Comparison of ENCODE assay signal across 1 mouse cellular context in the genomic region with DNA sequence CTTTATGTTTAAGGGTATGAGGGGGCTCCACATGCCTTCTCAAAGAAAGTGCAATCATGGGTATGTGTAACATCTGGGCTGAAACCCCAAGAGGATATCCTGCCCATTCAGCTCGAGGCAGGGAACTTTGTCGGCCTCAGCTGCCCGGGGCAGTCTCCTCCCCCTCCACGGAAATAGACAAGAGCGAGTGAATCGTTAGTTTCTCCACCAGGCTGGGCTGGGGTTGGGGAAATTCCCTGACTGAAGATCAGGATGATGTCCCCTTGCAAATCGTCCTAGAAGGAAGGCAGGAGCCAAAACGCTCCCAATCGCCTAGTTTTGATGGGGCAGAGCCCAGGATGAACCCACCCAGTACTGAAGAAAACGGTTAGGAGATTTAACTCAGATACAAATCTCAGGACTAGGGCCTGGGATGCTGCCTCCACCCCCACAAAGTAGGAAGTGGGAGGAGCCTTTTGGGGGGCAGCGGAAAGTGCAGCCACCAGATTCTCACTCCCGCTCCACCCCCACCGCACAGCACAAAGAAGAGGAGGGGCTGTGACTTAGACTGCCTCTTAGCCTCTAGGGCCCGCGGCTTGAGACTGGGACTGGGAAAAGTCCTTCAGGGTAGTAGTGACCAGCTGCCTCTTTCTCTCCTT.
TF ChIP-seq lines count a peak whose summit lies in the region.

No protein-coding gene starts in this region.

TF ChIP-seq in MEL, 35 proteins besides CTCF, POLR2A, EP300 and RAD21 (continued from another document):
- TF ChIP-seq HCFC1 (IDR thresholded peaks at IDR 0.05; ENCODE audit: low read depth, low read length): 0 out of 2 replicates have a peak, but pooled peaks have one; percentile 45
- no peak for TF ChIP-seq SMC3 (IDR thresholded peaks at IDR 0.05; ENCODE audit: low read depth, low read length)
- no peak for TF ChIP-seq BHLHE40 (IDR thresholded peaks at IDR 0.05; ENCODE audit: borderline replicate concordance, low read depth, low read length)
- no peak for TF ChIP-seq ZKSCAN1 (IDR thresholded peaks at IDR 0.05; ENCODE audit: low read depth, low read length)
- 0 out of 2 replicates have a peak, but pooled peaks have one; percentile 3 for TF ChIP-seq GATA1 (IDR thresholded peaks at IDR 0.05; ENCODE audit: low read depth, low read length)
- TF ChIP-seq RCOR1 (IDR thresholded peaks at IDR 0.05; ENCODE audit: low read depth, low read length): peak; percentile 64
- no peak for TF ChIP-seq CHD1 (IDR thresholded peaks at IDR 0.05; ENCODE audit: low read depth, low read length)
- peak; percentile 85; the same call in 1 of the 2 replicates for TF ChIP-seq MAZ (IDR thresholded peaks at IDR 0.05; ENCODE audit: low read depth, low read length)
- TF ChIP-seq NRF1 (IDR thresholded peaks at IDR 0.05; ENCODE audit: insufficient read depth, low read depth, low read length, poor library complexity, severe bottlenecking): no peak
